ENCODE assay signal across 9 mouse cellular contexts in genomic region chr19:57816221-57816996, GRCm38 (mm10).
DNase-seq lines count a peak whose midpoint lies in the region; ATAC-seq and TF ChIP-seq lines count a peak whose summit lies in the region.
"Had no signal": no experiment of that assay in that cellular context is flagged by ENCODE, and none has a peak within 500 bp of the region (broad histone marks: within the 10 kb centered on the region; RNA-seq: fewer than 3 reads in every experiment).

No protein-coding gene starts in this region.

- H3K4me1 ChIP-seq in cerebellum, adult 2 months (ENCODE audit: control insufficient read depth, insufficient read depth, low read length) = no peaks in the 10 kb centered on the region
- peaks cover 11% of the 10 kb centered on the region for H3K4me1 ChIP-seq in hindbrain, embryonic 13.5 days (replicated peaks)
- H3K4me1 ChIP-seq in neural tube, embryonic 14.5 days (ENCODE audit: control insufficient read depth, insufficient read depth, low read length) = 0 out of 2 replicates have a peak, but pooled peaks cover 3% of the 10 kb centered on the region
- H3K4me1 ChIP-seq: stomach, embryonic 15.5 days had no signal

- no peak overlapping the region for H3K4me3 ChIP-seq in cerebellum, adult 2 months (replicated peaks; ENCODE audit: insufficient read depth, low read depth, low read length)
- no peak overlapping the region for H3K4me3 ChIP-seq in hindbrain, embryonic 13.5 days
- H3K4me3 ChIP-seq in left cerebral cortex, adult 2 months = no peak overlapping the region
- H3K4me3 ChIP-seq in neural tube, embryonic 14.5 days (ENCODE audit: low read depth, low read length) = no peak overlapping the region
- H3K4me3 ChIP-seq: stomach, embryonic 15.5 days had no signal

- intact Hi-C loops in left cerebral cortex, adult 2 months (cut with DNase I) = loop anchor here (2.0 to 5.0 kb wide), 2 partner anchors 652 to 741 kb away; no protein-coding TSS in a partner anchor

- TF ChIP-seq POLR2A in cerebellum, adult 2 months (IDR thresholded peaks at IDR 0.05; ENCODE audit: borderline replicate concordance, insufficient read depth, low read length) = no peak

- DNase-seq in cerebellum, adult 2 months = no peak
- DNase-seq in cerebellum, adult 11-12 months = no peak
- peak; percentile 28 for DNase-seq in A20 (ENCODE audit: low read depth, low spot score)
- DNase-seq in c-Kit-positive CD71-positive TER-119-negative erythroid progenitor cells, embryonic 14.5 days (ENCODE audit: low read depth) = peak; percentile 19
- peak; percentile 42 to 44 for DNase-seq in left cerebral cortex, adult 2 months (ENCODE audit: extremely low spot score in 1 of 2, low spot score in 2 of 2)
- no peak for DNase-seq in natural killer cell, adult 2 months (ENCODE audit: low spot score in 2 of 2)

- no peak overlapping the region for H3K9ac ChIP-seq in hindbrain, embryonic 13.5 days
- H3K9ac ChIP-seq in neural tube, embryonic 14.5 days (replicated peaks; ENCODE audit: low read depth, low read length) = no peak overlapping the region
- H3K9ac ChIP-seq: stomach, embryonic 15.5 days had no signal

- no peak overlapping the region for H3K27ac ChIP-seq in cerebellum, adult 2 months (ENCODE audit: insufficient read depth, low read length)
- H3K27ac ChIP-seq in hindbrain, embryonic 13.5 days = 0 out of 2 replicates have a peak overlapping the region, but pooled peaks have one; percentile 30
- H3K27ac ChIP-seq in left cerebral cortex, adult 2 months = no peak overlapping the region
- no peak overlapping the region for H3K27ac ChIP-seq in neural tube, embryonic 14.5 days (ENCODE audit: low read depth, low read length)
- H3K27ac ChIP-seq: stomach, embryonic 15.5 days had no signal

- H3K9me3 ChIP-seq in hindbrain, embryonic 13.5 days = no peaks in the 10 kb centered on the region
- H3K9me3 ChIP-seq in neural tube, embryonic 14.5 days (ENCODE audit: control insufficient read depth, low read length) = no peaks in the 10 kb centered on the region
- H3K9me3 ChIP-seq: stomach, embryonic 15.5 days had no signal

- 0 out of 2 replicates have a peak, but pooled peaks have one; percentile 77 for ATAC-seq in hindbrain, embryonic 13.5 days (ENCODE audit: low FRiP score)
- 0 out of 2 replicates have a peak, but pooled peaks have one; percentile 65 for ATAC-seq in neural tube, embryonic 14.5 days (ENCODE audit: low read depth)

- no peak overlapping the region for H3K4me2 ChIP-seq in hindbrain, embryonic 13.5 days
- no peak overlapping the region for H3K4me2 ChIP-seq in neural tube, embryonic 14.5 days (ENCODE audit: low read depth, low read length)
- H3K4me2 ChIP-seq: stomach, embryonic 15.5 days had no signal

- TF ChIP-seq CTCF in cerebellum, adult 2 months (IDR thresholded peaks at IDR 0.05; ENCODE audit: borderline replicate concordance, insufficient read depth, low read depth, low read length) = peak; percentile 37; the same call in 1 of the 2 replicates
- TF ChIP-seq CTCF in left cerebral cortex, adult 2 months (IDR thresholded peaks at IDR 0.05) = peak; percentile 80

- no peaks in the 10 kb centered on the region for H3K27me3 ChIP-seq in cerebellum, adult 2 months (ENCODE audit: control insufficient read depth, insufficient read depth, low read length)
- no peaks in the 10 kb centered on the region for H3K27me3 ChIP-seq in hindbrain, embryonic 13.5 days
- no peaks in the 10 kb centered on the region for H3K27me3 ChIP-seq in neural tube, embryonic 14.5 days (ENCODE audit: control insufficient read depth, insufficient read depth, low read length)
- H3K27me3 ChIP-seq: stomach, embryonic 15.5 days had no signal

- no peaks in the 10 kb centered on the region for H3K36me3 ChIP-seq in hindbrain, embryonic 13.5 days
- no peaks in the 10 kb centered on the region for H3K36me3 ChIP-seq in neural tube, embryonic 14.5 days (ENCODE audit: control insufficient read depth, insufficient read depth, low read length)

- 79% methylated on average over 17 of the region's 17 CpGs for WGBS in cerebellum, adult 2 months
- WGBS in hindbrain, embryonic 13.5 days = 78% methylated on average over 17 of the region's 17 CpGs
- 71% methylated on average over 17 of the region's 17 CpGs for WGBS in neural tube, embryonic 14.5 days

Comparison
In these comparisons a context has a peak if more than half of its experiments do, and no peak if none do; other contexts are left out.
1. DNase-seq: peak in A20 (single experiment), c-Kit-positive CD71-positive TER-119-negative erythroid progenitor cells, embryonic 14.5 days (single experiment) and left cerebral cortex, adult 2 months (2 of 2); none in cerebellum, adult 2 months (0 of 2), cerebellum, adult 11-12 months (single experiment) and natural killer cell, adult 2 months (0 of 2).